Mouse (Mus musculus) midbrain, embryonic 14.5 days (tissue): ENCODE measurements at regions not wholly inside any gene's neighbourhood (a gene's known extent, or its start where the extent isn't known, plus 50 kb on each side); places are given as distances from the start of the nearest gene placed in this dataset.
"Not testable (repeated sequence)": the region's sequence is repeated elsewhere in the genome, so short reads cannot be mapped to it uniquely, and the experiment has no call there.

ENCODE experiments used
- ATAC-seq: fragments of 200-750 bp; cut with Nextera tagmentation; 2 replicates; pipeline ENCODE4 v1.8.0; 2017; ENCODE audit warnings: moderate number of reproducible peaks, moderate library complexity; ENCODE audit not compliant: low FRiP score, low TSS enrichment
- DNase-seq: peaks from one replicate; pipeline ENCODE4 v3.0.0-alpha.2; 2015
- H3K27ac ChIP-seq: fragments of 300-500 bp; sonication (generic); replicated peaks from 2 replicates; pipeline ENCODE4 v1.5.1; 2014; ENCODE audit warnings: mild to moderate bottlenecking, low read depth, low read length, moderate library complexity
- H3K27me3 ChIP-seq: fragments of 300-500 bp; sonication (generic); 2 replicates; pipeline ENCODE4 v1.6.1; 2014; ENCODE audit warnings: low read length, control low read depth, mixed read lengths; ENCODE audit not compliant: control insufficient read depth, insufficient read depth
- H3K36me3 ChIP-seq: fragments of 300-500 bp; sonication (generic); 2 replicates; pipeline ENCODE4 v1.6.1; 2014; ENCODE audit warnings: low read length, control low read depth; ENCODE audit not compliant: control insufficient read depth, insufficient read depth
- H3K4me1 ChIP-seq: fragments of 300-500 bp; sonication (generic); 2 replicates; pipeline ENCODE4 v1.6.1; 2014; ENCODE audit warnings: mild to moderate bottlenecking, antibody characterized with exemption, low read length, control low read depth; ENCODE audit not compliant: control insufficient read depth, insufficient read depth
- H3K4me2 ChIP-seq: fragments of 300-500 bp; sonication (generic); 2 replicates; pipeline ENCODE4 v1.6.1; 2014; ENCODE audit warnings: mild to moderate bottlenecking, low read length, moderate library complexity
- H3K4me3 ChIP-seq: fragments of 300-500 bp; sonication (generic); replicated peaks from 2 replicates; pipeline ENCODE4 v1.5.1; 2014; ENCODE audit warnings: low read depth, low read length
- H3K9ac ChIP-seq: fragments of 300-500 bp; sonication (generic); replicated peaks from 2 replicates; pipeline ENCODE4 v1.6.1; 2014; ENCODE audit warnings: mild to moderate bottlenecking, low read length, moderate library complexity
- H3K9me3 ChIP-seq: fragments of 300-500 bp; sonication (generic); 2 replicates; pipeline ENCODE4 v1.6.1; 2016; ENCODE audit warnings: low read length, control low read depth, mixed read lengths; ENCODE audit not compliant: control insufficient read depth
- WGBS: fragments of 180-500 bp; shearing (Covaris S2); extraction: QIAGEN DNeasy Blood & Tissue Kit; methylation state at CpG from one replicate; pipeline ENCODE4 v1.1.7; 2014; 5-methylcytosine and 5-hydroxymethylcytosine counted together

DNA sequence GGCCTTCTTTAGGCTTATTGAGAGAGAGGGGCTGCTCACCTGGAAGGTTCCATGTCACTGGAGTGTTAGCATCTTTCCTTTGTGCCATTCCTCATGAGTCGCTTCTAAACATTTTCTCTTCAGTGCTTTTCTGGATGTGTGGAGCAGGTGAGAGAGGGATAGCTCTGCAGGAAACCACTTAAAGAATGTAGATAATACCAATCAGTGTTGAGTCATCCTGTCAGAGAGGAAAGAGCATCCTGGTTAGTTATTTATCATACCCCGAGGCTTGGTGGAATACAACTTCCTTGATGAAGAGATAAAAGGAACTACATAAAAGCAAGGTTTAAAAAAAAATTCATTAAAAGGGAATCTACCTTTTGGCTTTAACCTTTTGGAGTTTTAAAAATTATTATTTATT, 69.8 kb upstream of the Rpl34 start:
- Histone ChIP-seq H3K27ac (peak overlapping the region; percentile 49), H3K27me3 (no peaks in the 10 kb centered on the region), H3K36me3 (no peaks in the 10 kb centered on the region), H3K4me2 (no peak overlapping the region), H3K9ac (no peak overlapping the region), H3K4me1 (0 out of 2 replicates have a peak, but pooled peaks cover 5% of the 10 kb centered on the region), H3K9me3 (no peaks in the 10 kb centered on the region), H3K4me3 (no peak overlapping the region)
- DNase-seq, result no peak
- WGBS, result 73% methylated on average over 2 of the region's 2 CpGs
- ATAC-seq, result no peak

DNA sequence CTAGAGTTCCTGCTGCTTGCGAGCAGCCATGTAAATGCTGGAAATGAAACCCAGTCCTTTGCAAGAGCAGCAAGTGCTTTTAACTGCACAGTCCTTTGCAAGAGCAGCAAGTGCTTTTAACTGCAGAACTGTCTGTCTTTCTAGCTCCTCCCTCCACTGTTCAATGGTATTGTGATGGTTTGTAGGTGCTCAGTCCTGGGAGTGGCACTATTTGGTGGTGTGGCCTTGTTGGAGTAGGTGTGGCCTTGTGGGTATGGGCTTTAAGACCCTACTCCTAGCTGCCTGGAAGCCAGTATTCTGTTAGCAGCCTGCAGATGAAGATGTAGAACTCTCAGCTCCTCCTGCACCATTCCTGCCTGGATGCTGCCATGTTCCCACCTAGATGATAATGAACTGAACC, 67.8 kb upstream of the Rpl34 start:
- 94% methylated on average over 1 of the region's 1 CpGs for WGBS
- not testable (repeated sequence) for H3K27ac ChIP-seq, H3K9ac ChIP-seq, H3K36me3 ChIP-seq, H3K4me3 ChIP-seq, H3K4me2 ChIP-seq, H3K27me3 ChIP-seq, DNase-seq, ATAC-seq, H3K4me1 ChIP-seq, H3K9me3 ChIP-seq

DNA sequence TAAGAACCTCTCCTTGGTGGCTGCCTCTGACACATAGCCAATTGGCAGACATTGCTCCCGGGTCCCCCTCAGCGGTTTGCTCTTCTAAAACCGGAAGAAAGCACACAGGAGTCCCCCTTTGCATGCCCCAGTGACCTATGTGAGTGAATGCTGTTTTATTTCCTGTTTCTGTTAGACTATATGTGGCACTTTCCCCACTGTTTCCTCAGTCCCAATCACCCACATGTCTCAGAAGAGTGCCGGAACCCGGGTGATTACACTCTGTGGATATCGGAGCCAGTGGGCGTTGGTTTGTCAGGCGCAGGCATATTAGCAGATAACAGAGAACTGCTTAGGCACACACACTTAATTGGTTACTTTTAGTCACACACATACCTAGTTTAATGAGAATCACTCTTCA, 66.3 kb upstream of the Rpl34 start:
- no peak overlapping the region for H3K4me2 ChIP-seq
- no peaks in the 10 kb centered on the region for H3K4me1 ChIP-seq
- no peak for DNase-seq
- H3K36me3 ChIP-seq, result no peaks in the 10 kb centered on the region
- WGBS, result 82% methylated on average over 8 of the region's 8 CpGs
- no peaks in the 10 kb centered on the region for H3K9me3 ChIP-seq
- H3K27me3 ChIP-seq, result no peaks in the 10 kb centered on the region
- ATAC-seq, result no peak
- H3K27ac ChIP-seq, result no peak overlapping the region
- H3K4me3 ChIP-seq, result no peak overlapping the region
- no peak overlapping the region for H3K9ac ChIP-seq

DNA sequence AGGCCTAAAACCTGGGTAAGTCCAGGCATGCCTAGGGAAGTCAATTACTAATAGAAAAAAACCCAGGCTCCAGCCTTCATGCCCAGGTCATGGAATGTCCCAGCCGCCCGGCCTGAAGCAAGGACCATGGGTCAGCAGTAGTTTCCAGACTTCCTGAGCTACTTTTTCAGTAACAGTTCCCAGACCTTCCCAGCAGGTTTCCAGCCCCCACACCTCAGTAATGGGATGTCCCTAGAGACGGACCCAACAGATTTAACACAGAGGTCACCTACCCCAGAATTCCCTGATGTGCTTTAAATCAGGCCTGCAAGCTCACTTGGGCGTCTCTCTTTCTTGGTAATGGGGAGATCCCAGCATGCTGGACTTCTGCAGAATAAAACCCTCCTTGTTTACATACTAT, 65.2 kb upstream of the Rpl34 start:
- WGBS, result 83% methylated on average over 4 of the region's 4 CpGs
- H3K4me3 ChIP-seq, result no peak overlapping the region
- no peak for DNase-seq
- ATAC-seq, result no peak
- no peaks in the 10 kb centered on the region for H3K27me3 ChIP-seq
- no peak overlapping the region for H3K9ac ChIP-seq
- H3K9me3 ChIP-seq, result no peaks in the 10 kb centered on the region
- H3K27ac ChIP-seq, result no peak overlapping the region
- H3K36me3 ChIP-seq, result no peaks in the 10 kb centered on the region
- no peaks in the 10 kb centered on the region for H3K4me1 ChIP-seq
- no peak overlapping the region for H3K4me2 ChIP-seq

DNA sequence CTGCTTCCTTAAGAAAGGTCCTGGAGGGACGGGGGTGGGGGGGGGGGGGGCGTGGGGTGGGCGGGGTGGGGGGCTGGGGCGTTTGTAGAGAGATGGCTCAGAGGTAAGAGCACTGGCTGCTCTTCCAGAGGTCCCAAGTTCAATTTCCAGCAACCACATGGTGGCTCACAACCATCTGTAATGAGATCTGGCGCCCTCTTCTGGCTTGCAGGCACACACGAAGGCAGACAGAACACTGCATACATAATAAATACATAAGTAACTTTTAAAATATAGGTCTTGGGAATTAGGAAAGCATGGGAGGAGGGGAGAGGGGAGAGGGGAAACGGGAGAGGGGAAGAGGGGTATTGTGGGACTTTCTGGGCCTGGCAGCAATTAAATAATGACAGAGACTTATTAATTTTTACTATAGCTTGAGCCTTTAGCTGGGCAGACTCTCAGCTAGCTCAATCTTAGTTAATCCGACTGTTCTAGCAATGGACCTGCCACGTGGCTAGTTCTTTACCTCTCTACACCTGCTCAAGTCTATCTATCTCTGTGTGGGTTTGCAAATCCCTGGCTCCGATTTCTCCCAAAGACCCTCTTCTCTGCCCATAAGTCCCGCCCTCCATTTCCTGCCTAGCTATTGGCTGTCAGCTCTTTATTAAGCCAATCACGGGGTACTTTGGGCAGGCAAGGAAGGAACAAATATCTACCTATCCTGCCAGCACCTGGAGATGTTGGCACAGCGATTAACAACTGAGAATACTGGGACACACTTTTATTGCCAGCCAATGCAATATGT, 64.1 kb upstream of the Rpl34 start:
- no peaks in the 10 kb centered on the region for H3K9me3 ChIP-seq
- no peak overlapping the region for H3K4me2 ChIP-seq
- no peak for ATAC-seq
- no peaks in the 10 kb centered on the region for H3K36me3 ChIP-seq
- 30% methylated on average over 11 of the region's 13 CpGs for WGBS
- H3K27ac ChIP-seq, result no peak overlapping the region
- H3K4me1 ChIP-seq, result no peaks in the 10 kb centered on the region
- H3K27me3 ChIP-seq, result no peaks in the 10 kb centered on the region
- H3K9ac ChIP-seq, result no peak overlapping the region
- no peak for DNase-seq
- H3K4me3 ChIP-seq, result no peak overlapping the region

DNA sequence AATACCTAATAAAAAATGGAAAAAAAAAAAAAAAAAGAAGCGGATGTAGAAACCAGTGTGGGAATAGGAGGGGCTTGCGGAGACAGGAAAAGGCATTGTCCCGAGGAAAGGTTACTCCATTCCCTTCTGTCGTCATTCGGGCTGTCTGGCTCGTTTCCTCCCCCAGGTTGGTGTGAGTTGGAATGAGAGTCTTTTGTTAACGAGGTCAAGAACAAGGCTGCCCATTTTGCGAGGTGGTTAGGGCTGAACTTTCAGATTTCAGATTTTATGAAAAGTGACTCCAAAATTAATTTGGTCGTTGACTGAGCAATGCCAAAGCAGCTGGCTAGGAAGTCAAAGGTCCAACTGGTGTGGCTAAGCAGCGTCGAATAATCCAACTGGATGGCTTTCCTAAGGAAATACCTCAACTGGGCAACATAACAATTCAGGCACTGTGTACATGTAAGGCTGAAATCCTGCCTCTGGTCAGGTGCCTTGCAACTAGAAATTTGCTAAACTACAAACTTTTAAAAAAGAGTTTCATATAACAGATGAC, 50.6 kb upstream of the Rpl34 start:
- DNase-seq, result no peak
- no peak overlapping the region for H3K4me3 ChIP-seq
- ATAC-seq, result no peak
- no peak overlapping the region for H3K9ac ChIP-seq
- H3K27ac ChIP-seq, result no peak overlapping the region
- H3K27me3 ChIP-seq, result no peaks in the 10 kb centered on the region
- H3K4me1 ChIP-seq, result no peaks in the 10 kb centered on the region
- 88% methylated on average over 11 of the region's 11 CpGs for WGBS
- no peaks in the 10 kb centered on the region for H3K36me3 ChIP-seq
- H3K9me3 ChIP-seq, result no peaks in the 10 kb centered on the region
- no peak overlapping the region for H3K4me2 ChIP-seq
